Mouse (Mus musculus) MEL (cell line): Measurements from ENCODE around the gene Fcrl5. TPM values are rescaled to one million over a fixed set of nuclear protein-coding genes. Genes with fewer than 3 reads are reported as not detected.

Source experiments
- DNase-seq: peaks from one replicate; pipeline ENCODE4 v3.0.0; 2011; ENCODE audit warnings: low read depth, low spot score
- H3K27ac ChIP-seq: 2 replicates; pipeline ENCODE4 v1.5.1; 2012; ENCODE audit warnings: low read depth, mild to moderate bottlenecking, control low read depth, low read length, moderate library complexity; ENCODE audit not compliant: control insufficient read depth
- H3K27me3 ChIP-seq, 2 experiments: fragments of 150-350 bp in 1 of 2; sonication (generic) in 1 of 2; 2 replicates each; pipeline ENCODE4 v1.6.1; 2012; ENCODE audit warnings: low read length in 2 of 2, mild to moderate bottlenecking in 2 of 2, improper control_type of control experiment in 1 of 2, moderate library complexity in 1 of 2; ENCODE audit not compliant: insufficient read depth in 2 of 2, control insufficient read depth in 1 of 2
- H3K36me3 ChIP-seq, 2 experiments: 2 replicates each; pipeline ENCODE4 v1.6.1; 2012 to 2014; ENCODE audit warnings: low read length in 2 of 2, improper control_type of control experiment in 1 of 2, inconsistent platforms in 1 of 2, mild to moderate bottlenecking in 1 of 2; ENCODE audit not compliant: insufficient read depth in 2 of 2, control insufficient read depth in 1 of 2
- H3K4me1 ChIP-seq, 2 experiments: fragments of 150-350 bp in 1 of 2; sonication (generic) in 1 of 2; 2 replicates each; pipeline ENCODE4 v1.6.1; 2012; ENCODE audit warnings: low read length in 2 of 2, improper control_type of control experiment in 1 of 2, mild to moderate bottlenecking in 1 of 2; ENCODE audit not compliant: insufficient read depth in 2 of 2, control insufficient read depth in 1 of 2
- H3K4me3 ChIP-seq, 2 experiments: fragments of 150-350 bp in 1 of 2; sonication (generic) in 1 of 2; 2 replicates each; pipeline ENCODE4 v1.5.1; 2012; ENCODE audit warnings: low read depth in 2 of 2, low read length in 2 of 2, mild to moderate bottlenecking in 2 of 2, moderate library complexity in 2 of 2, control low read depth in 1 of 2, improper control_type of control experiment in 1 of 2; ENCODE audit not compliant: control insufficient read depth in 1 of 2, insufficient read depth in 1 of 2
- H3K79me2 ChIP-seq: 2 replicates; pipeline ENCODE4 v1.6.1; 2012; ENCODE audit warnings: mild to moderate bottlenecking, low read length, moderate library complexity; ENCODE audit not compliant: control insufficient read depth, poor library complexity, insufficient read depth
- H3K9ac ChIP-seq: 2 replicates; pipeline ENCODE4 v1.6.1; 2012; ENCODE audit warnings: low read depth, mild to moderate bottlenecking, control low read depth, low read length, moderate library complexity; ENCODE audit not compliant: control insufficient read depth, poor library complexity, severe bottlenecking
- H3K9me3 ChIP-seq: fragments of 150-350 bp; sonication (generic); replicated peaks from 2 replicates; pipeline ENCODE4 v1.6.1; 2012; ENCODE audit warnings: mild to moderate bottlenecking, low read length, improper control_type of control experiment, moderate library complexity; ENCODE audit not compliant: insufficient read depth
- BHLHE40 ChIP-seq: IDR thresholded peaks from 2 replicates; pipeline ENCODE4 v1.6.1; 2012; ENCODE audit warnings: low read depth, mild to moderate bottlenecking, inconsistent platforms, low read length, improper control_type of control experiment, borderline replicate concordance
- E2F4 ChIP-seq: IDR thresholded peaks from 2 replicates; pipeline ENCODE4 v1.6.1; 2011; ENCODE audit warnings: low read depth, low read length, improper control_type of control experiment, borderline replicate concordance
- ELF1 ChIP-seq: IDR thresholded peaks from 2 replicates; pipeline ENCODE4 v1.6.1; 2014; ENCODE audit warnings: low read depth, mild to moderate bottlenecking, inconsistent platforms, low read length, improper control_type of control experiment, moderate library complexity
- ETS1 ChIP-seq: IDR thresholded peaks from 2 replicates; pipeline ENCODE4 v1.6.1; 2012; ENCODE audit warnings: low read depth, mild to moderate bottlenecking, inconsistent platforms, low read length, improper control_type of control experiment, moderate library complexity
- GABPA ChIP-seq: IDR thresholded peaks from 2 replicates; pipeline ENCODE4 v1.6.1; 2012; ENCODE audit warnings: low read depth, mild to moderate bottlenecking, inconsistent platforms, low read length, improper control_type of control experiment, moderate library complexity
- GATA1 ChIP-seq: IDR thresholded peaks from 2 replicates; pipeline ENCODE4 v1.6.1; 2011; ENCODE audit warnings: low read depth, low read length, improper control_type of control experiment
- HCFC1 ChIP-seq: IDR thresholded peaks from 2 replicates; pipeline ENCODE4 v1.6.1; 2012; ENCODE audit warnings: low read depth, mild to moderate bottlenecking, inconsistent platforms, low read length, improper control_type of control experiment, moderate library complexity
- JUND ChIP-seq: IDR thresholded peaks from 2 replicates; pipeline ENCODE4 v1.6.1; 2011; ENCODE audit warnings: low read depth, mild to moderate bottlenecking, improper control_type of control experiment, low read length
- MAFK ChIP-seq: IDR thresholded peaks from 2 replicates; pipeline ENCODE4 v1.6.1; 2011; ENCODE audit warnings: low read depth, mild to moderate bottlenecking, low read length, improper control_type of control experiment, borderline replicate concordance
- MAZ ChIP-seq: IDR thresholded peaks from 2 replicates; pipeline ENCODE4 v1.6.1; 2012; ENCODE audit warnings: low read depth, mild to moderate bottlenecking, inconsistent platforms, low read length, improper control_type of control experiment
- MYB ChIP-seq: IDR thresholded peaks from 2 replicates; pipeline ENCODE4 v1.6.1; 2011; ENCODE audit warnings: mild to moderate bottlenecking, low read depth, low read length, improper control_type of control experiment
- MYC ChIP-seq: IDR thresholded peaks from 2 replicates; pipeline ENCODE4 v1.6.1; 2011; ENCODE audit warnings: low read depth, mild to moderate bottlenecking, low read length, improper control_type of control experiment, moderate library complexity
- NRF1 ChIP-seq: IDR thresholded peaks from 2 replicates; pipeline ENCODE4 v1.6.1; 2014; ENCODE audit warnings: low read depth, mild to moderate bottlenecking, inconsistent platforms, low read length, improper control_type of control experiment, moderate library complexity; ENCODE audit not compliant: poor library complexity, insufficient read depth, severe bottlenecking
- POLR2A ChIP-seq, 2 experiments: IDR thresholded peaks; 2 replicates each; pipeline ENCODE4 v1.6.1; 2011 to 2012; ENCODE audit warnings: low read length in 2 of 2, mild to moderate bottlenecking in 2 of 2, control low read depth in 1 of 2, improper control_type of control experiment in 1 of 2, low read depth in 1 of 2, moderate library complexity in 1 of 2; ENCODE audit not compliant: control insufficient read depth in 1 of 2, insufficient read depth in 1 of 2, poor library complexity in 1 of 2
- RAD21 ChIP-seq: IDR thresholded peaks from 2 replicates; pipeline ENCODE4 v1.6.1; 2011; ENCODE audit warnings: mild to moderate bottlenecking, low read depth, low read length, improper control_type of control experiment
- RCOR1 ChIP-seq: IDR thresholded peaks from 2 replicates; pipeline ENCODE4 v1.6.1; 2012; ENCODE audit warnings: low read depth, mild to moderate bottlenecking, inconsistent platforms, low read length, improper control_type of control experiment
- SMC3 ChIP-seq: IDR thresholded peaks from 2 replicates; pipeline ENCODE4 v1.6.1; 2011; ENCODE audit warnings: low read depth, low read length, improper control_type of control experiment
- TBP ChIP-seq: IDR thresholded peaks from 2 replicates; pipeline ENCODE4 v1.8.0; 2011; ENCODE audit warnings: low read depth, low read length, improper control_type of control experiment
- USF1 ChIP-seq: IDR thresholded peaks from 2 replicates; pipeline ENCODE4 v1.6.1; 2014; ENCODE audit warnings: low read depth, mild to moderate bottlenecking, inconsistent platforms, low read length, improper control_type of control experiment, moderate library complexity
- ZKSCAN1 ChIP-seq: IDR thresholded peaks from 2 replicates; pipeline ENCODE4 v1.6.1; 2012; ENCODE audit warnings: low read depth, mild to moderate bottlenecking, inconsistent platforms, low read length, improper control_type of control experiment, moderate library complexity
- ZMIZ1 ChIP-seq: IDR thresholded peaks from 2 replicates; pipeline ENCODE4 v1.6.1; 2012; ENCODE audit warnings: low read depth, mild to moderate bottlenecking, inconsistent platforms, low read length, improper control_type of control experiment, moderate library complexity
- ZNF384 ChIP-seq: IDR thresholded peaks from 2 replicates; pipeline ENCODE4 v1.6.1; 2012; ENCODE audit warnings: low read depth, mild to moderate bottlenecking, inconsistent platforms, low read length, improper control_type of control experiment
- polyA plus RNA-seq, 2 experiments: library from polyadenylated mRNA; stranded (reverse) in 1 of 2; unstranded in 1 of 2; fragments of >175 nt in 1 of 2; fragments of >200 nt in 1 of 2; gene quantifications; 2 replicates each; pipeline versions ENCODE4 v1.2.1 to v1.2.4; 2012; ENCODE audit warnings: low replicate concordance in 2 of 2, low read depth in 1 of 2; ENCODE audit not compliant: insufficient read length in 2 of 2, insufficient read depth in 1 of 2, missing spikeins in 1 of 2
- total RNA-seq: library from RNA; depleted of rRNA; stranded (reverse); fragments of 300-350 nt; gene quantifications from 2 replicates; pipeline ENCODE4 v1.2.3, GENCODE M21; 2012

The Fcrl5 gene
- total and polyA plus RNA-seq, 3 experiments: 0.03 TPM; not detected in 2

DNA sequence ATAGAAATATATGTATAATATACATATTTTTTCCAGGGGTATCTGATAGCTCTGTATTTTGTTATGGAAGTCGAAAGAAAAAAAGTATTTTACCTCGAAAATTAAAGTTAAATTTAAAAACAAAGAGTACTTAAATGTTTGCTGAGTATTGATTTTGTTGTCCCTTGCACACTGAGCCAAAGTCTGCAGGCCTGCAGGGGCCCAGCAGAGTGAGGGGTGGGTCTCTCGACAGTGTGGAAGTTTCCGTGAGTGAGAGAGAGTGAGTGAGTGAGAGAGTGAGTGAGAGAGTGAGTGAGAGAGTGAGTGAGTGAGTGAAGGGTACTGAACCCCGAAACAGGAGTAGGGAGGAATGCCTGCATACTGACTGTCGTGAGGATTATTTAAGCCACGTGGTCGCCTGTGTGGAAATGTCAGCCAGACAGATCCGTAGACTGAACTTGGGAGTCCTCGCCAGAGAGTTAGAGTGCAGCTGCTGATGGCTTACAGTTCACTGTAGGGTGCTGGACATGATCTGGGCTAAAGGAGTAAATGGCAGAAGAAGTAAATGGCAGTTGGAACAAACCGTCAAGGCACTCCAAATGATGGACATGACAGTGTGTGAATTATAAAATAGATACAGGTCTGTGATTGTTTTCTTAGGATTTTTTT is 104.6 kb downstream of the Fcrl5 start:
- H3K27ac ChIP-seq: no peak overlapping the region
- H3K9ac ChIP-seq: no peak overlapping the region
- H3K36me3 ChIP-seq: no peaks in the 10 kb centered on the region
- TF ChIP-seq RAD21: no peak
- no peak for TF ChIP-seq ZMIZ1
- TF ChIP-seq ZNF384: no peak
- TF ChIP-seq TBP: no peak
- TF ChIP-seq POLR2A (IDR thresholded peaks at IDR 0.05; ENCODE audit: control insufficient read depth in 1 of 2, insufficient read depth in 1 of 2, low read depth in 1 of 2, low read length in 2 of 2, poor library complexity in 1 of 2): no peak
- TF ChIP-seq MYB: no peak
- TF ChIP-seq MAFK: no peak
- TF ChIP-seq USF1: no peak
- no peak for TF ChIP-seq ZKSCAN1
- TF ChIP-seq JUND: no peak
- no peak for TF ChIP-seq BHLHE40
- TF ChIP-seq ELF1: no peak
- H3K9me3 ChIP-seq: no peaks in the 10 kb centered on the region
- no peaks in the 10 kb centered on the region for H3K27me3 ChIP-seq
- DNase-seq: no peak
- H3K79me2 ChIP-seq: no peaks in the 10 kb centered on the region
- H3K4me1 ChIP-seq: no peaks in the 10 kb centered on the region
- H3K4me3 ChIP-seq: no peak overlapping the region

DNA sequence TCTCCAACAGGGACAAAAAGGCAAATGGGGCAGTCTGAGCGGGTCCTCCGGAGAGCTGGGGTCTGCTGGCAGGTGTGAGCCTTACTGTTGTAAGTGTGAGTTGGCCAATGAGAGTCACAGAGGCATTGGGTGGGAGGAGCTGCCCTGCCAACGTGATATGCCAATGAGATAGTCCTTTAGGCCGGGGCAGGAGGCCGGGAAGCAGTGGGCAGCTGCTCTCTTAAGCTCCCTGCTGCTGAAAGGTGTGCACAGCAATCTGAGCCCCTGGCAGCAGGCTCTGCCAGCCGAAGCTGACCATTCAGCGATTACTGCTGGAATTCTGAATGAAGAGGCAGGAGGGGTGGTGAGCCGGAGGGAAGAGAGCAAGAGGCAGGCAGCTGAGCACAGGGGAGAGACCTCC is 105.1 kb downstream of the Fcrl5 start:
- H3K79me2 ChIP-seq: no peaks in the 10 kb centered on the region
- no peaks in the 10 kb centered on the region for H3K36me3 ChIP-seq
- H3K4me3 ChIP-seq: no peak overlapping the region
- H3K9ac ChIP-seq: no peak overlapping the region
- DNase-seq: no peak
- H3K4me1 ChIP-seq: no peaks in the 10 kb centered on the region
- no peaks in the 10 kb centered on the region for H3K27me3 ChIP-seq
- H3K27ac ChIP-seq: no peak overlapping the region
- H3K9me3 ChIP-seq: no peaks in the 10 kb centered on the region
- TF ChIP-seq MYC (no peak), RCOR1 (no peak), POLR2A (IDR thresholded peaks at IDR 0.05; ENCODE audit: control insufficient read depth in 1 of 2, insufficient read depth in 1 of 2, low read depth in 1 of 2, low read length in 2 of 2, poor library complexity in 1 of 2) (no peak), ELF1 (no peak), JUND (no peak), MAZ (no peak), E2F4 (no peak), GABPA (no peak), USF1 (no peak), TBP (no peak), SMC3 (no peak), GATA1 (no peak), ETS1 (no peak), ZMIZ1 (no peak), HCFC1 (no peak), NRF1 (no peak), MAFK (no peak), ZNF384 (no peak)
